Mouse (Mus musculus): ENCODE measurements at regions not wholly inside any gene's neighbourhood (a gene's known extent, or its start where the extent isn't known, plus 50 kb on each side); places are given as distances from the start of the nearest gene placed in this dataset.

GRCm38 (mm10) chr6:100170711-100171348 is 116.5 kb downstream of the Rybp start:
- TF ChIP-seq POLR2A (IDR thresholded peaks at IDR 0.05; ENCODE audit: insufficient read depth, low read depth, low read length) (no peak), EP300 (IDR thresholded peaks at IDR 0.05; ENCODE audit: insufficient read depth, low read depth, low read length) (no peak), CTCF (IDR thresholded peaks at IDR 0.05) (no peak)
